ENCODE assay signal across 15 mouse cellular contexts in genomic region chr9:71874035-71874572, GRCm38 (mm10).
DNase-seq lines count a peak whose midpoint lies in the region; ATAC-seq lines count a peak whose summit lies in the region.
"Had no signal": no experiment of that assay in that cellular context is flagged by ENCODE, and none has a peak within 500 bp of the region (broad histone marks: within the 10 kb centered on the region; RNA-seq: fewer than 3 reads in every experiment).

No protein-coding gene starts in this region.

- 69% methylated on average over 3 of the region's 3 CpGs for WGBS in heart, embryonic 11.5 days (ENCODE audit: insufficient replicate concordance)
- 46% methylated on average over 3 of the region's 3 CpGs for WGBS in lung, embryonic 16.5 days
- 91% methylated on average over 3 of the region's 3 CpGs for WGBS in kidney, embryonic 14.5 days

- no peak overlapping the region for H3K4me3 ChIP-seq in heart, embryonic 11.5 days (ENCODE audit: low read depth, low read length)
- no peak overlapping the region for H3K4me3 ChIP-seq in lung, embryonic 16.5 days (ENCODE audit: low read length)
- no peak overlapping the region for H3K4me3 ChIP-seq in kidney, embryonic 14.5 days (ENCODE audit: low read length)
- H3K4me3 ChIP-seq: heart, embryonic 10.5 days; myocyte had no signal

- 0 out of 2 replicates have a peak, but pooled peaks cover 3% of the 10 kb centered on the region for H3K4me1 ChIP-seq in heart, embryonic 11.5 days (ENCODE audit: control insufficient read depth, insufficient read depth, low read length)
- H3K4me1 ChIP-seq in lung, embryonic 16.5 days (replicated peaks; ENCODE audit: control insufficient read depth, insufficient read depth, low read length): peaks cover 19% of the 10 kb centered on the region
- no peaks in the 10 kb centered on the region for H3K4me1 ChIP-seq in kidney, embryonic 14.5 days (ENCODE audit: control insufficient read depth, insufficient read depth, low read length)
- H3K4me1 ChIP-seq: heart, embryonic 10.5 days had no signal

- no peak for DNase-seq in heart, postnatal 25 days (ENCODE audit: low spot score)
- no peak for DNase-seq in lung, adult 18-20 months
- DNase-seq in lung, postnatal 36 days: peak; percentile 17
- DNase-seq in gastrocnemius, postnatal 10 days: no peak
- DNase-seq: forebrain, postnatal 0 days; kidney, adult 8-10 months; liver; right cerebral cortex, postnatal 4 days had no signal

- no peaks in the 10 kb centered on the region for H3K9me3 ChIP-seq in heart, embryonic 11.5 days (replicated peaks; ENCODE audit: control insufficient read depth, low read length)
- H3K9me3 ChIP-seq in lung, embryonic 16.5 days (ENCODE audit: control insufficient read depth, low read length): no peaks in the 10 kb centered on the region
- no peaks in the 10 kb centered on the region for H3K9me3 ChIP-seq in kidney, embryonic 14.5 days (ENCODE audit: control insufficient read depth, low read length)
- H3K9me3 ChIP-seq: heart, embryonic 10.5 days had no signal

- H3K36me3 ChIP-seq in heart, embryonic 11.5 days (ENCODE audit: control insufficient read depth, insufficient read depth, low read length): peaks cover 5% of the 10 kb centered on the region
- peaks cover 21% of the 10 kb centered on the region for H3K36me3 ChIP-seq in lung, embryonic 16.5 days (ENCODE audit: control insufficient read depth, insufficient read depth, low read length)
- H3K36me3 ChIP-seq in kidney, embryonic 14.5 days (ENCODE audit: control insufficient read depth, insufficient read depth, low read length): peaks cover 36% of the 10 kb centered on the region

- H3K27ac ChIP-seq in heart, embryonic 11.5 days (ENCODE audit: low read depth, low read length): 0 out of 2 replicates have a peak overlapping the region, but pooled peaks have one; percentile 29
- peak overlapping the region; percentile 83 for H3K27ac ChIP-seq in lung, embryonic 16.5 days (ENCODE audit: low read length)
- H3K27ac ChIP-seq in kidney, embryonic 14.5 days (ENCODE audit: low read depth, low read length): no peak overlapping the region
- H3K27ac ChIP-seq: heart, embryonic 10.5 days; hindbrain, embryonic 14.5 days had no signal

- H3K4me2 ChIP-seq in heart, embryonic 11.5 days: no peak overlapping the region
- no peak overlapping the region for H3K4me2 ChIP-seq in lung, embryonic 16.5 days (ENCODE audit: low read depth, low read length)
- no peak overlapping the region for H3K4me2 ChIP-seq in kidney, embryonic 14.5 days (replicated peaks; ENCODE audit: low read depth, low read length)
- H3K4me2 ChIP-seq: hindbrain, embryonic 14.5 days had no signal

- intact Hi-C loops in heart, postnatal 25 days (cut with DNase I): no loop called here

- no peak for ATAC-seq in heart, embryonic 11.5 days (replicated peaks; ENCODE audit: insufficient number of reproducible peaks, low FRiP score, low TSS enrichment)
- peak; percentile 15; the same call in 1 of the 2 replicates for ATAC-seq in lung, embryonic 16.5 days (ENCODE audit: low read depth)
- peak; percentile 57 for ATAC-seq in CD4-positive, CD25-positive, alpha-beta regulatory T cell, adult 4 months
- ATAC-seq in kidney, embryonic 14.5 days (ENCODE audit: low FRiP score, low TSS enrichment): no peak
- ATAC-seq: forebrain, postnatal 0 days had no signal

- no peaks in the 10 kb centered on the region for H3K27me3 ChIP-seq in heart, embryonic 11.5 days (ENCODE audit: control insufficient read depth, insufficient read depth, low read length)
- H3K27me3 ChIP-seq in lung, embryonic 16.5 days (ENCODE audit: control insufficient read depth, insufficient read depth, low read depth, low read length): no peaks in the 10 kb centered on the region
- no peaks in the 10 kb centered on the region for H3K27me3 ChIP-seq in kidney, embryonic 14.5 days (ENCODE audit: control insufficient read depth, insufficient read depth, low read length)

- H3K9ac ChIP-seq in heart, embryonic 11.5 days (ENCODE audit: low read depth, low read length): no peak overlapping the region
- H3K9ac ChIP-seq in lung, embryonic 16.5 days (ENCODE audit: low read length): no peak overlapping the region
- no peak overlapping the region for H3K9ac ChIP-seq in kidney, embryonic 14.5 days (ENCODE audit: low read depth, low read length)
- H3K9ac ChIP-seq: forebrain, postnatal 0 days; hindbrain, embryonic 14.5 days had no signal

Comparison
In these comparisons a context has a peak if more than half of its experiments do, and no peak if none do; other contexts are left out.
1. ATAC-seq: peak in lung, embryonic 16.5 days (single experiment) and CD4-positive, CD25-positive, alpha-beta regulatory T cell, adult 4 months (single experiment); none in heart, embryonic 11.5 days (single experiment) and kidney, embryonic 14.5 days (single experiment).